Mouse (Mus musculus): ENCODE results near the gene Ralbp1. TPM values are rescaled to one million over a fixed set of nuclear protein-coding genes. Genes with fewer than 3 reads are reported as not detected.

Ralbp1 gene
- total and polyA plus RNA-seq, 3 experiments = 53.2 to 69.6 TPM; not detected in 1

- peak; percentile 76 to 96 for TF ChIP-seq POLR2A (IDR thresholded peaks at IDR 0.05; ENCODE audit: control insufficient read depth in 1 of 2, insufficient read depth in 1 of 2, low read depth in 1 of 2, low read length in 2 of 2, poor library complexity in 1 of 2)
- TF ChIP-seq USF1 (IDR thresholded peaks at IDR 0.05; ENCODE audit: low read depth, low read length) = peak; percentile 10; the same call in 1 of the 2 replicates
- TF ChIP-seq UBTF (IDR thresholded peaks at IDR 0.05; ENCODE audit: borderline replicate concordance, insufficient read depth, low read depth, low read length) = no peak
Measured at GRCm38 (mm10) chr17:65884691-65885397, 754 bp downstream of the Ralbp1 start (continued).

- DNase-seq (ENCODE audit: low read depth, low spot score) = peak; percentile 74
- no peak for TF ChIP-seq POLR2A (IDR thresholded peaks at IDR 0.05; ENCODE audit: control insufficient read depth in 1 of 2, insufficient read depth in 1 of 2, low read depth in 1 of 2, low read length in 2 of 2, poor library complexity in 1 of 2)
- no peak for TF ChIP-seq GABPA (IDR thresholded peaks at IDR 0.05; ENCODE audit: low read depth, low read length)
- peak; percentile 52; the same call in 1 of the 2 replicates for TF ChIP-seq MXI1 (IDR thresholded peaks at IDR 0.05; ENCODE audit: low read depth, low read length)
- 0 out of 2 replicates have a peak, but pooled peaks have one; percentile 4 for TF ChIP-seq ETS1 (IDR thresholded peaks at IDR 0.05; ENCODE audit: low read depth, low read length)
- no peak for TF ChIP-seq ZMIZ1 (IDR thresholded peaks at IDR 0.05; ENCODE audit: low read depth, low read length)
- TF ChIP-seq MAX (IDR thresholded peaks at IDR 0.05; ENCODE audit: low read length) = peak; percentile 60; the same call in 1 of the 2 replicates
- TF ChIP-seq ZKSCAN1 (IDR thresholded peaks at IDR 0.05; ENCODE audit: low read depth, low read length) = no peak
- TF ChIP-seq EP300 (IDR thresholded peaks at IDR 0.05; ENCODE audit: low read depth in 1 of 2, low read length in 2 of 2) = no peak
- no peak for TF ChIP-seq CTCF (IDR thresholded peaks at IDR 0.05 in 2 of 3, conservative IDR thresholded peaks at IDR 0.05 in 1 of 3; ENCODE audit: control insufficient read depth in 1 of 3, insufficient read depth in 1 of 3, low read depth in 2 of 3, low read length in 3 of 3, poor library complexity in 1 of 3, severe bottlenecking in 1 of 3)
- TF ChIP-seq NELFE (IDR thresholded peaks at IDR 0.05; ENCODE audit: low read depth, low read length) = no peak
- TF ChIP-seq ZC3H11A (IDR thresholded peaks at IDR 0.05; ENCODE audit: low read depth, low read length) = no peak
- TF ChIP-seq MEF2A (IDR thresholded peaks at IDR 0.05; ENCODE audit: extremely low read depth, insufficient replicate concordance, low read depth, low read length, poor library complexity, severe bottlenecking) = no peak
- Histone ChIP-seq H3K9me3 (replicated peaks; ENCODE audit: insufficient read depth, low read length) (no peaks in the 10 kb centered on the region), H3K27ac (ENCODE audit: control insufficient read depth, low read depth, low read length) (peak overlapping the region; percentile 53), H3K27me3 (ENCODE audit: control insufficient read depth in 1 of 2, insufficient read depth in 2 of 2, low read length in 2 of 2) (no peaks in the 10 kb centered on the region), H3K4me3 (ENCODE audit: control insufficient read depth in 1 of 2, insufficient read depth in 1 of 2, low read depth in 2 of 2, low read length in 2 of 2) (peak overlapping the region; percentile 85 to 87), H3K36me3 (ENCODE audit: control insufficient read depth in 1 of 2, insufficient read depth in 2 of 2, low read length in 2 of 2) (peaks cover 0 to 9% of the 10 kb centered on the region in 2 experiments; a peak in 2 of 4 replicates), H3K4me1 (ENCODE audit: control insufficient read depth in 1 of 2, insufficient read depth in 2 of 2, low read length in 2 of 2) (peaks cover 0 to 18% of the 10 kb centered on the region in 2 experiments; a peak in 3 of 4 replicates), H3K9ac (ENCODE audit: control insufficient read depth, low read depth, low read length, poor library complexity, severe bottlenecking) (peak overlapping the region; percentile 88), H3K79me2 (ENCODE audit: control insufficient read depth, insufficient read depth, low read length, poor library complexity) (peaks cover 38% of the 10 kb centered on the region)
Measured at GRCm38 (mm10) chr17:65884061-65884669, 1.4 kb downstream of the Ralbp1 start.

- no peak for DNase-seq (ENCODE audit: low read depth, low spot score)
- H3K36me3 ChIP-seq (ENCODE audit: control insufficient read depth in 1 of 2, insufficient read depth in 2 of 2, low read length in 2 of 2) = peaks cover 0 to 7% of the 10 kb centered on the region in 2 experiments; a peak in 2 of 4 replicates
- no peak for TF ChIP-seq GABPA (IDR thresholded peaks at IDR 0.05; ENCODE audit: low read depth, low read length)
- no peak for TF ChIP-seq MAFK (IDR thresholded peaks at IDR 0.05; ENCODE audit: borderline replicate concordance, low read depth, low read length)
- TF ChIP-seq GATA1 (IDR thresholded peaks at IDR 0.05; ENCODE audit: low read depth, low read length) = no peak
- no peak for TF ChIP-seq TAL1 (IDR thresholded peaks at IDR 0.05; ENCODE audit: low read length)
- no peak for TF ChIP-seq ZKSCAN1 (IDR thresholded peaks at IDR 0.05; ENCODE audit: low read depth, low read length)
- no peak for TF ChIP-seq E2F4 (IDR thresholded peaks at IDR 0.05; ENCODE audit: borderline replicate concordance, low read depth, low read length)
- no peak for TF ChIP-seq KAT2A (conservative IDR thresholded peaks at IDR 0.05; ENCODE audit: low read depth, low read length)
- no peak for TF ChIP-seq CHD1 (IDR thresholded peaks at IDR 0.05; ENCODE audit: low read depth, low read length)
- TF ChIP-seq EP300 (IDR thresholded peaks at IDR 0.05; ENCODE audit: low read depth in 1 of 2, low read length in 2 of 2) = no peak
- TF ChIP-seq NRF1 (IDR thresholded peaks at IDR 0.05; ENCODE audit: insufficient read depth, low read depth, low read length, poor library complexity, severe bottlenecking) = no peak
- TF ChIP-seq TCF12 (IDR thresholded peaks at IDR 0.05; ENCODE audit: low read depth, low read length) = no peak
- no peak for TF ChIP-seq MXI1 (IDR thresholded peaks at IDR 0.05; ENCODE audit: low read depth, low read length)
- TF ChIP-seq POLR2A (IDR thresholded peaks at IDR 0.05; ENCODE audit: control insufficient read depth in 1 of 2, insufficient read depth in 1 of 2, low read depth in 1 of 2, low read length in 2 of 2, poor library complexity in 1 of 2) = no peak
- no peak for TF ChIP-seq CTCF (IDR thresholded peaks at IDR 0.05 in 2 of 3, conservative IDR thresholded peaks at IDR 0.05 in 1 of 3; ENCODE audit: control insufficient read depth in 1 of 3, insufficient read depth in 1 of 3, low read depth in 2 of 3, low read length in 3 of 3, poor library complexity in 1 of 3, severe bottlenecking in 1 of 3)
- TF ChIP-seq HCFC1 (IDR thresholded peaks at IDR 0.05; ENCODE audit: low read depth, low read length) = no peak
- no peak for TF ChIP-seq UBTF (IDR thresholded peaks at IDR 0.05; ENCODE audit: borderline replicate concordance, insufficient read depth, low read depth, low read length)
- TF ChIP-seq RAD21 (IDR thresholded peaks at IDR 0.05; ENCODE audit: low read depth, low read length) = no peak
Measured at GRCm38 (mm10) chr17:65877026-65877425, 8.6 kb downstream of the Ralbp1 start.

More at GRCm38 (mm10) chr17:65877026-65877425, 8.6 kb downstream of the Ralbp1 start:
- no peak overlapping the region for H3K4me3 ChIP-seq (ENCODE audit: control insufficient read depth in 1 of 2, insufficient read depth in 1 of 2, low read depth in 2 of 2, low read length in 2 of 2)
- no peaks in the 10 kb centered on the region for H3K9me3 ChIP-seq (replicated peaks; ENCODE audit: insufficient read depth, low read length)
- H3K9ac ChIP-seq (ENCODE audit: control insufficient read depth, low read depth, low read length, poor library complexity, severe bottlenecking) = no peak overlapping the region
- H3K27ac ChIP-seq (ENCODE audit: control insufficient read depth, low read depth, low read length) = no peak overlapping the region
- H3K79me2 ChIP-seq (ENCODE audit: control insufficient read depth, insufficient read depth, low read length, poor library complexity) = peaks cover 31% of the 10 kb centered on the region
- peaks cover 0 to 11% of the 10 kb centered on the region in 2 experiments; a peak in 3 of 4 replicates for H3K4me1 ChIP-seq (ENCODE audit: control insufficient read depth in 1 of 2, insufficient read depth in 2 of 2, low read length in 2 of 2)
- no peaks in the 10 kb centered on the region for H3K27me3 ChIP-seq (ENCODE audit: control insufficient read depth in 1 of 2, insufficient read depth in 2 of 2, low read length in 2 of 2)
